Mouse (Mus musculus): ENCODE results near the gene Usp44. TPM values are rescaled to one million over a fixed set of nuclear protein-coding genes. Genes with fewer than 3 reads are reported as not detected.

The Usp44 gene
- total RNA-seq, 2 experiments from 2014 or later: 0.11 TPM; not detected in 1

Other genes starting within 250 kb of the Usp44 start
- gene Snrpf, start 241.8 kb upstream of the Usp44 start, total RNA-seq (2021): 10 to 100 TPM; 20.3 to 21.3 TPM
- 10 to 100 TPM; 41.3 to 43.2 TPM for gene Ntn4, start 190.9 kb upstream of the Usp44 start, total RNA-seq (2021)
- gene Metap2, start 65.5 kb downstream of the Usp44 start, total RNA-seq (2021): 100 to 1,000 TPM; 179 to 184 TPM
- 10 to 100 TPM; 45.3 to 46.4 TPM for gene Vezt, start 204.3 kb downstream of the Usp44 start, total RNA-seq (2021)
- 1 to 10 TPM; 5.5 to 6.1 TPM for gene Fgd6, start 204.4 kb downstream of the Usp44 start, total RNA-seq (2021)

Data from heart, postnatal 4 days (tissue).